Comparison of ENCODE assay signal across 9 mouse cellular contexts in genomic region chr6:97060074-97060681, GRCm38 (mm10). TPM values are rescaled to one million over a fixed set of nuclear protein-coding genes. Genes with fewer than 3 reads are reported as not detected.
DNase-seq lines count a peak whose midpoint lies in the region; ATAC-seq and TF ChIP-seq lines count a peak whose summit lies in the region.
"Had no signal": no experiment of that assay in that cellular context is flagged by ENCODE, and none has a peak within 500 bp of the region (broad histone marks: within the 10 kb centered on the region; RNA-seq: fewer than 3 reads in every experiment).

TSS of gene Fam19a4 (minus strand) at chr6:97060413.

- H3K36me3 ChIP-seq in hindbrain, embryonic 11.5 days (ENCODE audit: control insufficient read depth, insufficient read depth, low read length) = no peaks in the 10 kb centered on the region
- no peaks in the 10 kb centered on the region for H3K36me3 ChIP-seq in liver, embryonic 12.5 days
- H3K36me3 ChIP-seq in neural tube, embryonic 11.5 days (ENCODE audit: control insufficient read depth, insufficient read depth, low read length) = no peaks in the 10 kb centered on the region

- intact Hi-C loops in left cerebral cortex, adult 2 months (cut with DNase I) = no loop called here
- intact Hi-C loops in left cerebral cortex, postnatal 25 days (cut with DNase I) = no loop called here

- H3K4me3 ChIP-seq in left cerebral cortex, adult 2 months = peak within 1 kb of the TSS; percentile 24; the same call in 1 of the 2 replicates
- peak within 1 kb of the TSS; percentile 39 for H3K4me3 ChIP-seq in hindbrain, embryonic 11.5 days (ENCODE audit: low read depth, low read length)
- peak within 1 kb of the TSS; percentile 17 for H3K4me3 ChIP-seq in liver, embryonic 12.5 days
- H3K4me3 ChIP-seq in neural tube, embryonic 11.5 days (ENCODE audit: low read depth, low read length) = peak within 1 kb of the TSS; percentile 37

- peaks cover 9% of the 10 kb centered on the region for H3K27me3 ChIP-seq in hindbrain, embryonic 11.5 days (ENCODE audit: control insufficient read depth, insufficient read depth, low read length)
- H3K27me3 ChIP-seq in liver, embryonic 12.5 days (replicated peaks) = peaks cover 42% of the 10 kb centered on the region
- peaks cover 9% of the 10 kb centered on the region; the same call in 1 of the 2 replicates for H3K27me3 ChIP-seq in neural tube, embryonic 11.5 days (ENCODE audit: control insufficient read depth, insufficient read depth, low read length)

- peak within 1 kb of the TSS; percentile 71 for H3K4me2 ChIP-seq in hindbrain, embryonic 11.5 days (replicated peaks; ENCODE audit: low read depth, low read length)
- peak within 1 kb of the TSS; percentile 48 for H3K4me2 ChIP-seq in liver, embryonic 12.5 days
- H3K4me2 ChIP-seq in neural tube, embryonic 11.5 days (ENCODE audit: low read depth) = peak within 1 kb of the TSS; percentile 75

- no peaks in the 10 kb centered on the region for H3K9me3 ChIP-seq in hindbrain, embryonic 11.5 days (ENCODE audit: control insufficient read depth, low read length)
- no peaks in the 10 kb centered on the region for H3K9me3 ChIP-seq in liver, embryonic 12.5 days (replicated peaks)
- no peaks in the 10 kb centered on the region for H3K9me3 ChIP-seq in neural tube, embryonic 11.5 days (ENCODE audit: control insufficient read depth, low read length)

- peak; percentile 92 for ATAC-seq in hindbrain, embryonic 11.5 days (ENCODE audit: low FRiP score)
- ATAC-seq in liver, embryonic 12.5 days = peak; percentile 55
- peak; percentile 93 for ATAC-seq in neural tube, embryonic 11.5 days (ENCODE audit: insufficient read depth, low FRiP score, low TSS enrichment)

- 1% methylated on average over 27 of the region's 30 CpGs for WGBS in hindbrain, embryonic 11.5 days
- 1% methylated on average over 30 of the region's 30 CpGs for WGBS in liver, embryonic 12.5 days (ENCODE audit: insufficient replicate concordance)
- WGBS in neural tube, embryonic 11.5 days = under 1% methylated on average over 30 of the region's 30 CpGs

- no peak within 1 kb of the TSS for H3K27ac ChIP-seq in left cerebral cortex, adult 2 months
- H3K27ac ChIP-seq in hindbrain, embryonic 11.5 days (ENCODE audit: low read depth, low read length) = no peak within 1 kb of the TSS
- no peak within 1 kb of the TSS for H3K27ac ChIP-seq in liver, embryonic 12.5 days
- no peak within 1 kb of the TSS for H3K27ac ChIP-seq in neural tube, embryonic 11.5 days (ENCODE audit: low read depth, low read length)

- no peak for TF ChIP-seq CTCF in left cerebral cortex, adult 2 months (IDR thresholded peaks at IDR 0.05)

- peaks cover 4% of the 10 kb centered on the region; the same call in 1 of the 2 replicates for H3K4me1 ChIP-seq in hindbrain, embryonic 11.5 days (replicated peaks; ENCODE audit: control insufficient read depth, insufficient read depth, low read length)
- H3K4me1 ChIP-seq in liver, embryonic 12.5 days = 0 out of 2 replicates have a peak, but pooled peaks cover 9% of the 10 kb centered on the region
- peaks cover 3% of the 10 kb centered on the region; the same call in 1 of the 2 replicates for H3K4me1 ChIP-seq in neural tube, embryonic 11.5 days (ENCODE audit: control insufficient read depth, insufficient read depth, low read length)

- H3K9ac ChIP-seq in hindbrain, embryonic 11.5 days (ENCODE audit: low read depth, low read length) = peak within 1 kb of the TSS; percentile 12; the same call in 1 of the 2 replicates
- no peak within 1 kb of the TSS for H3K9ac ChIP-seq in liver, embryonic 12.5 days
- H3K9ac ChIP-seq in neural tube, embryonic 11.5 days (ENCODE audit: low read length) = peak within 1 kb of the TSS; percentile 49

- no peak for DNase-seq in left cerebral cortex, adult 2 months (ENCODE audit: extremely low spot score in 1 of 2, low spot score in 2 of 2)
- no peak for DNase-seq in left cerebral cortex, postnatal 25 days (ENCODE audit: low spot score in 2 of 2)
- DNase-seq in embryo, embryonic 10 days (ENCODE audit: low spot score) = peak; percentile 83
- peak; percentile 75 for DNase-seq in hindbrain, embryonic 11.5 days (ENCODE audit: low spot score)
- DNase-seq in neural tube, embryonic 11.5 days (ENCODE audit: low spot score) = peak; percentile 76
- no peak for DNase-seq in urinary bladder, postnatal 10 days (ENCODE audit: low spot score)
- DNase-seq in B cell, adult 2 months = no peak

RNA-seq across cellular contexts. Expression of gene Fam19a4, which starts in this region (rescaled TPM):
- under 1 TPM; 0.16 to 0.54 TPM for total RNA-seq in left cerebral cortex, adult 2 months (2021)
- under 1 TPM; 0.73 to 0.85 TPM for total RNA-seq in left cerebral cortex, postnatal 25 days (2021)
- 4.6 and 6.8 TPM in 2 replicates for polyA plus RNA-seq in hindbrain, embryonic 11.5 days (2014; fragmentation: Nextera tagmentation; extraction: Ambion mirVana)
- polyA plus RNA-seq in liver, embryonic 12.5 days (2016; fragmentation: Nextera tagmentation; extraction: Ambion mirVana) = not detected in 2 replicates
- polyA plus RNA-seq in neural tube, embryonic 11.5 days (2014; fragmentation: Nextera tagmentation; extraction: Ambion mirVana) = 3.8 and 3.9 TPM in 2 replicates
- total RNA-seq: liver, adult 2 months had no signal
- polyA plus RNA-seq: liver, adult 2 months had no signal

Comparison
In these comparisons a context has a peak if more than half of its experiments do, and no peak if none do; other contexts are left out.
1. Peak in ATAC-seq, H3K4me3 ChIP-seq and H3K4me2 ChIP-seq in liver, embryonic 12.5 days; RNA of the gene not detected or under 1 TPM.
2. DNase-seq: peak in embryo, embryonic 10 days (single experiment), hindbrain, embryonic 11.5 days (single experiment) and neural tube, embryonic 11.5 days (single experiment); none in left cerebral cortex, adult 2 months (0 of 2), left cerebral cortex, postnatal 25 days (0 of 2), urinary bladder, postnatal 10 days (single experiment) and B cell, adult 2 months (0 of 2).
3. Peak in every context shown above with its lines, with median percentiles within 50 percentile points of each other: H3K4me3 ChIP-seq, ATAC-seq and H3K4me2 ChIP-seq.